Mouse (Mus musculus) frontal cortex, postnatal 36 days (tissue): ENCODE results near the gene Dpy19l3.
A peak's percentile ranks its signal among the peaks of the same experiment; 100 is the strongest.

Experiments
- DNase-seq, 2 experiments: peaks; one replicate each; pipeline ENCODE4 v3.0.0; 2022; ENCODE audit warnings: low spot score in 2 of 2

The Dpy19l3 gene

GRCm38 (mm10) chr7:35750873-35751272 is 3.4 kb downstream of the Dpy19l3 start:
- DNase-seq = no peak

- no peak for DNase-seq
These were observed 6.8 kb downstream of the Dpy19l3 start for GRCm38 (mm10) chr7:35747397-35747964.

- no peak for DNase-seq
These were observed 7.4 kb downstream of the Dpy19l3 start for GRCm38 (mm10) chr7:35746686-35747396.

- DNase-seq = no peak
These were observed 9.0 kb downstream of the Dpy19l3 start for GRCm38 (mm10) chr7:35745281-35745702.

GRCm38 (mm10) chr7:35744771-35745170 is 9.5 kb downstream of the Dpy19l3 start:
- DNase-seq = peak; percentile 70 to 81

GRCm38 (mm10) chr7:35742310-35742709 is 11.9 kb downstream of the Dpy19l3 start:
- DNase-seq = no peak

- no peak for DNase-seq
These were observed 12.4 kb downstream of the Dpy19l3 start for GRCm38 (mm10) chr7:35741858-35742257.

GRCm38 (mm10) chr7:35740489-35741230 is 13.6 kb downstream of the Dpy19l3 start:
- DNase-seq = peak in 1 of 2 experiments; percentile 54

- DNase-seq = no peak
These were observed 15.4 kb downstream of the Dpy19l3 start for GRCm38 (mm10) chr7:35738871-35739270.

- DNase-seq = no peak
These were observed 20.8 kb downstream of the Dpy19l3 start for GRCm38 (mm10) chr7:35733313-35734050.

- DNase-seq = no peak
These were observed 21.6 kb downstream of the Dpy19l3 start for GRCm38 (mm10) chr7:35732585-35733059.

GRCm38 (mm10) chr7:35729621-35730031 is 24.6 kb downstream of the Dpy19l3 start:
- peak in 1 of 2 experiments; percentile 57 for DNase-seq

GRCm38 (mm10) chr7:35728376-35728775 is 25.9 kb downstream of the Dpy19l3 start:
- DNase-seq = no peak

- DNase-seq = no peak
These were observed 31.2 kb downstream of the Dpy19l3 start for GRCm38 (mm10) chr7:35723035-35723434.

- DNase-seq = peak in 1 of 2 experiments; percentile 23
These were observed 35.7 kb downstream of the Dpy19l3 start for GRCm38 (mm10) chr7:35718421-35719178.

GRCm38 (mm10) chr7:35710366-35710765 is 43.9 kb downstream of the Dpy19l3 start:
- DNase-seq = no peak

- no peak for DNase-seq
These were observed 46.2 kb downstream of the Dpy19l3 start for GRCm38 (mm10) chr7:35708101-35708500.

- no peak for DNase-seq
These were observed 55.2 kb downstream of the Dpy19l3 start for GRCm38 (mm10) chr7:35699005-35699404.

- DNase-seq = no peak
These were observed 56.2 kb downstream of the Dpy19l3 start for GRCm38 (mm10) chr7:35698073-35698472.

- DNase-seq = no peak
These were observed 61.6 kb downstream of the Dpy19l3 start for GRCm38 (mm10) chr7:35692641-35693040.

- DNase-seq = no peak
These were observed 62.1 kb downstream of the Dpy19l3 start for GRCm38 (mm10) chr7:35692117-35692516.
